Mouse (Mus musculus): ENCODE results near the gene Rgmb. TPM values are rescaled to one million over a fixed set of nuclear protein-coding genes. Genes with fewer than 3 reads are reported as not detected.

The Rgmb gene
- total RNA-seq (2021): 10 to 100 TPM; 18.5 to 22.7 TPM

DNA sequence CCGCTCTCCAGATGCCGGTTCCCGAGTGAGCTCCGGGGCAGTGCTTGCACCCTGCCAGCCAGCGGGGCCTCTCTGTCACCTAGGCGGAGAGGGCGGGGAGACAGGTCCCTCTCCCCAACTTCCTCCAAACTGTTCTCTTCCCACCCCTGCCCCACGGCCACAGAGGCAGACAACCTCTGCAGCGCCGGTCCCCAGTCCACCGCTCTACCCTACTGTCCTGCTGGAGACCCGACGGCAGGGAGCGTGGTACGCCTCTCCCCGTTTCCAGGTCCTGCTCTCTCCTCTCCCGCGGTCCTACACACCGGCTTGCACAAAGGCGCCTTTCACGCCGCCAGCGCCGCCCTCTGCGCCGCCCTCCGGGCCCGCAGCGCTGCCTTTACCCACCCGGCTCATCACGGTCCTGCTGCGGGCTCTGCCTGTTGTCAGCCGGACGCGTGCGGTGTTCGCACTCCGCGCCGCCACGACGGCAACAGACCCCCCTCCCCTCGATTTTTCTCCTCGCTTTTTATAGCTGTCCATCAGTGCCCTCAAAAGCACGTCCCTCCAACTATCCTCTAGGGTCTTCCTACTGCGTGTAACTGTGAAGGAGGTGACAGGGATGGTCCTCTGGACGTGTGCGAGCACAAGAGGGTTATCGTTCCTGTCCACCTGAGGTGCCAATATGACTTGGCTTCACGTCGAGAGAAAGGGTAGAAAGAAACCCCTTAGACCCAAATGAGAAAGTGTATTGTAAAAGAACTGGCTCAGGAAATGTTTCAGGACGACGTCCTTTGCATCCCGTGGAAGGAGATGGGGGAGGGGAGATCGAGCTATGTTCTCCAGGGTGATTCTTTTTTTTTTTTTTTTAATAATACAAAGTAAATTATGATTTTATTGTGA is at the start of gene Rgmb:
TSS of gene Rgmb (minus strand) at position 274 of the 879 bp plus-strand sequence.
- peak; percentile 49 for DNase-seq

DNA sequence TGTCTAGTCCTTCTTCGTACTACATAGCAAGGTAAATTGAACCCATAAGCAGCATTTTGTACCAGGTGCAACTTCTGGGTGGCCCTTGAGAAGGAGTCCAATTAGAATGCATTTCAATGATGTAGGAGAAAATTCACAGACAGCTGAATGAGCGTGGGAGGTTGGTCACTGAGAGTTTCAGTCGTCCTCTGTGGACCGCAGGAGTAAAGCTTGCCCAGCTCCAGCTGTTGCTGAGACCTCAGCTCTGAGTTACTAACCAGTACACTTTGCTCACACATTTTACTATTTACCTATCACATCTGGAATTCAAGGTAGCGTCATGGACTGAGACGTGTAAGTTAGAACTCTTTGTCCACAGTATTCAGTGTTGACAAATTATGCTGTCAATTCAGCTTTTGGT is 43.9 kb upstream of the Rgmb start:
- no peak for DNase-seq

GRCm38 (mm10) chr17:15872093-15872492 is 41.3 kb upstream of the Rgmb start:
- DNase-seq: no peak

- DNase-seq: no peak
These were observed 34.4 kb upstream of the Rgmb start for GRCm38 (mm10) chr17:15865249-15865648.

- DNase-seq: no peak
These were observed 31.5 kb upstream of the Rgmb start for GRCm38 (mm10) chr17:15862355-15862754.

GRCm38 (mm10) chr17:15853121-15853520 is 22.3 kb upstream of the Rgmb start:
- DNase-seq: no peak

GRCm38 (mm10) chr17:15850544-15850943 is 19.7 kb upstream of the Rgmb start:
- DNase-seq: no peak

DNA sequence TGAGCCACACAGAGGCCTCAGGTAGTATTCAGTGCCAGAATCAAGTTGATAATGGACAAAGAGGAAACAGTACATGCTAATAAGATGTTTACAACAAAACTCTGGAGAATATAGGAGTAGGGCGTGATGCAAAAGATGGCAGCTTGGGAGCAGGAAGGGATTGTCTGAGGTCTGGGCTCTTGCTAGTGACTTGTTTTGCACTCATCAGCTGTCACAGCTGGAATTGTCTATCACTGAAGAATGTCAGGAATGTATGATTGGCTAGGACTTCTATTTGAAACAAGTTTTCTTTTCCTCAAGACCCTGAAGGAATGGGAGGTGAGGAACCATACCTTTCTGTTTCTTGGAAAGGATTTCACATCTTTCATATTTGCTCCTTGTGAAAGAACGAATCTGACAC is 10.6 kb upstream of the Rgmb start:
- DNase-seq: no peak

DNA sequence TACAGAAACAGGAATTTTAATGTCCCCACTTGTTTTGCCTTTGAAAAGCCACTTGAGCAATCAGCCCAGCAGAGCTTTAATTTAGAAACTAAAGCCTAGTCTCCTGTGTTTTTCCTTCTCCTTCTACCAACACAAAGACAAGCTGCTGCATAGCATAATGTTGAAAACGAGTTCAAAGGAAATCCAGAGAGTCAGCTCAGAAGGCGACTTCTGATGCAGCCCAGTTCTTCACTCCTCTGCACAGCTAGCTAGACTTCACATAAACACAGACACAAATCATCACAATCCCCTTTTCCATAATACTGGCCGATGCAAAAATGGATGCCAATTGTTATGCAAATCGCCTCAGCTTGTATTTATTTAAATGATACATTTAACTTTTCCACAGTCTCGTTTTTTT is 1.6 kb upstream of the Rgmb start:
- no peak for DNase-seq

GRCm38 (mm10) chr17:15831810-15832209 is 971 bp upstream of the Rgmb start:
- DNase-seq: peak; percentile 52

DNA sequence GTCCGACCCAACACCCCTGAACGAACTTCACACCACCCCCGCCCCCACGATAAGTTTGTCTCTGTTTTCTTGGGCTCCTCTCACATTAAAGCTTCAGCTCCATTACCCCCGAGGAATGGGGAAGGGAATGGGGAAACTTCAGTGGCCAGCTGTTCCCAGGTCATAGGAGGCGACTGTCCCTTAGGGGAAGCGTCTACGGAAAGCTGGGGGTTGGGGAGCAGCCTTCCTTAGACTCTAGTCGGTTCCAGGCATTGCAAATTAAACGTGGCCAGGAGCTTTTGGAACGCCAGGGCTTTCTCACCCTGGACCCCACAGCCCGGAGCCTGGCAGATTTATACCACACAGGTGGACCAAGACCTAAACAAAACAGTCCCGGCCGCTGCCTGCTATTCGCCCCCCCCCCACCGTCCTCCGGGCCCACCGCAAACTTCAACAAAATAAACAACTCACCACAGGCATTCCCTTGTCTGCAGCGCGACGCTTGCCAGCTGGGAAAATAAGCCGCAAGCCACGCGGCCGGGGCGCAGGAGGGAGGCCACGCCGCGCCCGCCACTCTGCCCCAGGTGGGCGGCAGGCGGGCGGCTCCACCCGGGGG is 571 bp downstream of the Rgmb start:
- DNase-seq: peak; percentile 34

DNA sequence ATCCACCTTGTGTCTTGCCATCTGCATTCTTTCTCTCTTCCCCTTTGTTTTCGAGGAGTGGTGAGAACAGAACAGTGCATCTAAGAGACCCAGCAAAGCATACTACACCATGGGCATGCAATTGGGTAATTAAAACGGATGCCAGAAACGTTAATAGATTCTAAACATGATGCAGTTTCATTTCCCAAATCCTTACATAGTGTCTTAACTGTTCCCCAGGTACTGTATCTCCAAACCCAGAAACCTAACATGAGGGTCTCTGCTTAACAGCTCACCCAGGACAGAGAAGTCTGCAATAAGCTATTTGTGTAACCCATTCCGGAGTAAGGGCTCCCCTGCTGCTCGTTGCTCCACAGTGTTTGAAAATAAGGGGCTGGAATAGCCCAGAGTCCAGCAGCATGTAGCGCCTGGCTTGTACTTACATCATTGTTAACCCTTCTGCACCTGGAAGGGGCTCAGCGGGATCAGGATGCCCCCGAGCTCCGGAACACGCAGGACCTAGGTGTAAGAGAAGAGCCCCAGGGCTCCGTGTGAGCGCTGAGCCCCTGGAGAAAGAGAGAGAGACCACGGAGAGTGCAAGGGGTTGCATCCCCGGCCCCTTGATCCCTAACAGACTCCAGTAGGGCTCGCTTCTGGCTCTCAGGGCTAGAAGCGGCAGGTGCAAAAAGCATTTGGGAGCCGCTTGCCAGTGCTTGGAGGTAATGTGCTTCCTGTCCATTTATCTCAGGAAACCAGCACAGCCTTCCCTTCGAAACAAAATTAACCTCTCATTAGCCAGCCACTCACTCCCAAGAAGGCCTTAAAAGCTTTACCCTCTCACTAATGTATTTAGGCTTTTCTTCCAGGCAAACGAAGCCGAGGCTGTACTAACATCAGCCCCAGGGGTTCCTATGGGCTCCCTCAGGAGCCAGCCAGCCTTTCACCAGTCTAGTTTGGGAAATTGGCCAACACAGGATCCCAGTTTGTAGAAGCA is 1.4 kb downstream of the Rgmb start:
- DNase-seq: peak; percentile 37

DNA sequence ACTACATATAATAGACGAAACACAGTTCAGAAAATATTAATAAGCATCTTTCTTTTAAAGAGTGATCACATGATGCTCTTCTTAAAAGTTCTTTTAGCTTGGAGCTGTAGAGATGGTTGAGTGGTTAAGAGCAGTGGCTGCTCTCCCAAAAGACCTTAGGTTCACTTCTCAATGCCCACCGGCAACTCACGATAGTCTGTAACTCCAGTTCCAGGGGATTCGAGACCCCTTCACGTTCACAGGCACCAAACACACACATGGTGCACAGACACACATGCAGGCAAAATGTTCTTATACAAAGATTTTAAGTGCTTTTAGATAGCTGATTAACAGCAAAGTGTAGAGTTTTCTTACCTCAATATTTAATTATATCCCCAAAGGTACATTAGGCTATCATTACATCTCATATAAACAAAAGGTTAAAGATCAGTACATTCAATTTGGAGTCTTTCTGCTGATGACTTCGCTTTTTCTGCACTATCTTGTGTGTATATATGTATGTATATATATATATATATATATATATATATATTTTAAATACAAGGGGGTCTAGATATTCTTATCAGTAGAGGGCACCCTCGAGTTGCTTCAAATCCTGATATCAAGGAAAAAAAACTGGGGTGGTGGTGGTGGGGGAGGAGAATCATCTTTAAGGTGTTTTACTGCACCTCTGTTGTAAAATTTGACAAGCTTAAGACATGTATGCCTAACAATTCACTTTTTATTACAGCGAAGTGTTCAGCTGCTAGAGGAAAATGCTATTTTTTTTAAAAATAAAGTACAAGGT is 2.5 kb downstream of the Rgmb start:
- no peak for DNase-seq

DNA sequence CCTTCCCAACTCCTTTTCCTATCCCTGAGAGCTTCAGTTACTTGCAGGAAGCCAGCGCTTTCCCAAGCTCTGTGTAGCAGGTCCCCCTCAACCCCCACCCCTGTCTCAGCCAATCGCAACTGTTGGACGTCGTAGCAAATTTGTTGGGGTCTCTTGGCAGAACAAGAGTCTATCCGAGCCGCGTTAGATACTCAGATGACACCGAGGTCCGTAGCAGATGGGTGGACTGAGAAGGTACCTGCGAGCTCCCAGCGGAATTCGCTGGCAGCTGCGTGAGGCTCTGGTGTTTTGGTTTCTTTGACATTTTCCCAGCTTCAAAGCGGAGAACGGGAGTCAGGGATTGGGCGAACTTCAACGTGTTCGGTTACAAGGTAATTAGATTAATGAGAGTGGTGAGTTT is 3.9 kb downstream of the Rgmb start:
- no peak for DNase-seq

GRCm38 (mm10) chr17:15826444-15826909 is 4.4 kb downstream of the Rgmb start:
- peak; percentile 99 for DNase-seq

GRCm38 (mm10) chr17:15825481-15826396 is 5.1 kb downstream of the Rgmb start:
- DNase-seq: peak; percentile 68

DNA sequence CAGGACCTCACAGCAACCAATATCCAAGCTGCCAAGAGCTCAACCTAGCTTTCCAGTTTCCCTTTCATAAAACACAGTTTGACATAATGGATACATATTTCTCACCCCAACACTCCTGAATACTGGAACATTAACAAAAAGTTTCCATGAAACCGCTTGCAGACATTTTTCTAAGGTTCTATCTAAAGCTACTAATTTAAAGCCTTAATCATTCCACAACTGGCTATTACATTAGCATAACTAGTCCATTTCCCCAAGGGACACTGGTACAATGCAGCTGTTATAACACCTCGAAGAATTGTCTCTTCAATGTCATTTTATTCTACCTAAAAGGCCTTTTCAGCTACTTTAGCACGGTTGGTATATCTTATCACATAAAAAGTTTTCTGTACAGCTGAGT is 6.0 kb downstream of the Rgmb start:
- no peak for DNase-seq

DNA sequence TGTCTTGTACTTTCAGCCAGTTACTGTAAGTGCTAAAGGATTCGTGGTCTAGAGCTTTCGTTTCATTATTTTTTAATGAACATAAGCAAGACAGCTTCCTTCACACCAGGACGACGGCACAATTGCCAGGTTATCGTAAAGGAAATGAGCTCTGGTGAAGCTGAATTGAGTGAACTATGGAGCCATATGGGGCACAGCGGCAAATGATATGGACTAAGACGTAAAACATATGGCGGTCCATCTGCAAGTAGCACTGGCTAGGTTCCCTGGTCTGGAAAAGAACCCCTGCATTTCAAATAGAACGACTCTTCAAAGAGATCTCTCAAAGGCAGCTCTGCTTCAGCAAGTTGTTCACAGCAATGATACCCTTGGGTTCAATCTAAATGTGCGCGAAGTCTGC is 6.5 kb downstream of the Rgmb start:
- no peak for DNase-seq

DNA sequence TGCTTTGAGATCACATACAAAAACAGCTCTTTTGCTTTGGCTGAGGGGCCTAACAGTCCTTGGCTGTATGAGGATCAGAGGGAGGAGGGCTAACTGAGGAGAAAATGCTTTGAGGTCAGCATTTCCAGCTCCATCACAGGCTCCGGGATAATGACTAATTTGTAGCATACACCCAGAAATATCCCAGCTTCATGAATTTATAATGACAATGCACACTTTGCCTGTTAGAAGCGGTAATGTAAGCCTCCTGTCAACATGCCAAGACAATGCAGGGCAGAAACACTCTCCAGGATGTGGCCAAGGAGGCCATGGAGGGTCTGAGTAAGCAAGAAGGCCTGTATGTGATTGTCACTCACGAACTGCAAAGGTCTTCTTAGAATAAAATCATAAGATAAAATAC is 7.0 kb downstream of the Rgmb start:
- no peak for DNase-seq

GRCm38 (mm10) chr17:15823215-15823614 is 7.6 kb downstream of the Rgmb start:
- no peak for DNase-seq

- no peak for DNase-seq
These were observed 8.5 kb downstream of the Rgmb start for GRCm38 (mm10) chr17:15822376-15822775.

Measured in heart, postnatal 4 days (tissue).